Mouse (Mus musculus) spleen, postnatal 0 days (tissue): Measurements from ENCODE around the gene Abi3bp. TPM values are rescaled to one million over a fixed set of nuclear protein-coding genes. Genes with fewer than 3 reads are reported as not detected.

Experiments
- polyA plus RNA-seq: library from polyadenylated mRNA; unstranded; fragments of >200 nt; fragmentation: Nextera tagmentation; extraction: Ambion mirVana; gene quantifications from 2 replicates; pipeline ENCODE4 v1.2.1, GENCODE M21; 2015

The Abi3bp gene
- polyA plus RNA-seq: 2.6 and 3.7 TPM in 2 replicates

GRCm38 (mm10) chr16:56477677-56478574, at the start of gene Abi3bp:
Gene Abi3bp, plus strand, starts transcription at chr16:56477878.

GRCm38 (mm10) chr16:56717224-56718200, 239.8 kb downstream of the Abi3bp start, which contains the start of gene Tfg:
Gene Tfg, minus strand, starts transcription at chr16:56717450.

Other genes with a start within 250 kb of the Abi3bp start
- gene Tfg, start 239.6 kb downstream of the Abi3bp start, polyA plus RNA-seq: 57.4 and 59.0 TPM in 2 replicates